In genomic region chr11:100823543-100824313, GRCm38 (mm10) we compare ENCODE assay signal across 9 mouse cellular contexts. TPM values are rescaled to one million over a fixed set of nuclear protein-coding genes. Genes with fewer than 3 reads are reported as not detected.
DNase-seq lines count a peak whose midpoint lies in the region; ATAC-seq lines count a peak whose summit lies in the region.
"Had no signal": no experiment of that assay in that cellular context is flagged by ENCODE, and none has a peak within 500 bp of the region (broad histone marks: within the 10 kb centered on the region; RNA-seq: fewer than 3 reads in every experiment).

No protein-coding gene starts in this region.

- ATAC-seq in heart, embryonic 16.5 days (replicated peaks; ENCODE audit: extremely low read depth, insufficient read depth, low FRiP score), result peak; percentile 41; the same call in 1 of the 2 replicates
- no peak for ATAC-seq in forebrain, embryonic 12.5 days (ENCODE audit: low FRiP score)

- no peak overlapping the region for H3K4me3 ChIP-seq in heart, embryonic 16.5 days (ENCODE audit: low read length)
- no peak overlapping the region for H3K4me3 ChIP-seq in macrophage (ENCODE audit: inconsistent target)
- no peak overlapping the region for H3K4me3 ChIP-seq in forebrain, embryonic 12.5 days (replicated peaks)

- no peaks in the 10 kb centered on the region; the same call in 1 of the 2 replicates for H3K9me3 ChIP-seq in heart, embryonic 16.5 days (replicated peaks; ENCODE audit: control insufficient read depth, low read length)
- H3K9me3 ChIP-seq in forebrain, embryonic 12.5 days, result no peaks in the 10 kb centered on the region; the same call in 1 of the 2 replicates

- peaks cover 60% of the 10 kb centered on the region for H3K4me1 ChIP-seq in heart, embryonic 16.5 days (ENCODE audit: control insufficient read depth, insufficient read depth, low read length)
- peaks cover 19% of the 10 kb centered on the region for H3K4me1 ChIP-seq in forebrain, embryonic 12.5 days

- no peak for DNase-seq in heart, adult 18-20 months
- peak; percentile 68 for DNase-seq in MEL-GATA-1-ER (ENCODE audit: extremely low read depth, low read depth)
- peak; percentile 77 for DNase-seq in thymus, postnatal 14 days
- DNase-seq in adrenal gland, postnatal 25 days, result no peak
- DNase-seq in spleen, postnatal 10 days (ENCODE audit: low spot score in 2 of 2), result no peak
- DNase-seq: right cerebral cortex, postnatal 14 days had no signal

- peaks cover 100% of the 10 kb centered on the region for H3K79me2 ChIP-seq in macrophage (ENCODE audit: inconsistent target)

- no peak overlapping the region for H3K4me2 ChIP-seq in heart, embryonic 16.5 days (ENCODE audit: low read depth, low read length)
- no peak overlapping the region for H3K4me2 ChIP-seq in forebrain, embryonic 12.5 days

- H3K36me3 ChIP-seq in heart, embryonic 16.5 days (ENCODE audit: control insufficient read depth, insufficient read depth), result 0 out of 2 replicates have a peak, but pooled peaks cover 3% of the 10 kb centered on the region
- H3K36me3 ChIP-seq in macrophage (ENCODE audit: inconsistent target), result no peaks in the 10 kb centered on the region
- no peaks in the 10 kb centered on the region for H3K36me3 ChIP-seq in forebrain, embryonic 12.5 days (replicated peaks)

- no peaks in the 10 kb centered on the region for H3K27me3 ChIP-seq in heart, embryonic 16.5 days (ENCODE audit: control insufficient read depth, insufficient read depth, low read length)
- no peaks in the 10 kb centered on the region for H3K27me3 ChIP-seq in forebrain, embryonic 12.5 days

- WGBS in heart, embryonic 16.5 days, result 43% methylated on average over 8 of the region's 8 CpGs
- WGBS in macrophage (ENCODE audit: missing documents), result 50% methylated on average over 8 of the region's 8 CpGs
- WGBS in forebrain, embryonic 12.5 days, result 79% methylated on average over 8 of the region's 8 CpGs

- peak overlapping the region; percentile 73 for H3K27ac ChIP-seq in heart, embryonic 16.5 days (ENCODE audit: low read length)
- 0 out of 2 replicates have a peak overlapping the region, but pooled peaks have one; percentile 80 for H3K27ac ChIP-seq in macrophage
- H3K27ac ChIP-seq in forebrain, embryonic 12.5 days, result no peak overlapping the region

- no peak overlapping the region for H3K9ac ChIP-seq in heart, embryonic 16.5 days (ENCODE audit: low read length)
- no peak overlapping the region for H3K9ac ChIP-seq in forebrain, embryonic 12.5 days

RNA-seq across cellular contexts. Expression of gene Stat5b, which starts 26.8 kb away (rescaled TPM):
- polyA plus RNA-seq in heart, embryonic 16.5 days (2015; fragmentation: Nextera tagmentation; extraction: Ambion mirVana), result 31.3 and 36.5 TPM in 2 replicates
- 10 to 100 TPM; 55.0 to 60.1 TPM for total RNA-seq in heart, adult 18-20 months (2021)
- 100 to 1,000 TPM in 1 of 26 experiments, 10 to 100 TPM in 23, 1 to 10 TPM in 2; 8.0 to 116 (median 45.6) TPM for total RNA-seq in macrophage (2018; cell fraction: chromatin; rRNA removed)
- 10 to 100 TPM; 22.3 to 36.6 (median 31.5) TPM for total RNA-seq in macrophage (2018; cell fraction: cytosol; rRNA removed)
- total RNA-seq in macrophage (2018; cell fraction: nucleus; rRNA removed), result 100 to 1,000 TPM in 1 of 26 experiments, 10 to 100 TPM in 25; 16.1 to 112 (median 42.3) TPM
- 16.7 to 27.2 TPM (median 18.9 TPM) in 3 replicates for polyA plus RNA-seq in macrophage (2018)
- 16.6 and 17.3 TPM in 2 replicates for polyA plus RNA-seq in forebrain, embryonic 12.5 days (2016; fragmentation: Nextera tagmentation; extraction: Ambion mirVana)
- 89.0 and 123 TPM in 2 replicates for total RNA-seq in adrenal gland, postnatal 25 days (2021)

RNA-seq across cellular contexts. Expression of gene Stat5a, which starts 35.4 kb away (rescaled TPM):
- polyA plus RNA-seq in heart, embryonic 16.5 days (2015; fragmentation: Nextera tagmentation; extraction: Ambion mirVana), result 10.1 and 15.1 TPM in 2 replicates
- 10 to 100 TPM; 17.2 to 23.0 TPM for total RNA-seq in heart, adult 18-20 months (2021)
- total RNA-seq in macrophage (2018; cell fraction: chromatin; rRNA removed), result 1,000 to 10,000 TPM in 2 of 26 experiments, 100 to 1,000 TPM in 7, 10 to 100 TPM in 17; 28.9 to 1,361 (median 47.6) TPM
- 100 to 1,000 TPM in 1 of 26 experiments, 10 to 100 TPM in 25; 12.5 to 173 (median 17.3) TPM for total RNA-seq in macrophage (2018; cell fraction: cytosol; rRNA removed)
- 1,000 to 10,000 TPM in 1 of 26 experiments, 100 to 1,000 TPM in 6, 10 to 100 TPM in 19; 14.8 to 1,212 (median 34.7) TPM for total RNA-seq in macrophage (2018; cell fraction: nucleus; rRNA removed)
- 10.0 to 16.3 TPM (median 11.7 TPM) in 3 replicates for polyA plus RNA-seq in macrophage (2018)
- polyA plus RNA-seq in forebrain, embryonic 12.5 days (2016; fragmentation: Nextera tagmentation; extraction: Ambion mirVana), result 1.2 and 1.8 TPM in 2 replicates
- total RNA-seq in adrenal gland, postnatal 25 days (2021), result 43.8 and 54.5 TPM in 2 replicates

RNA-seq across cellular contexts. Expression of gene Ghdc, which starts 53.0 kb away (rescaled TPM):
- 7.1 and 7.7 TPM in 2 replicates for polyA plus RNA-seq in heart, embryonic 16.5 days (2015; fragmentation: Nextera tagmentation; extraction: Ambion mirVana)
- total RNA-seq in heart, adult 18-20 months (2021), result 10 to 100 TPM in 1 of 2 experiments, 1 to 10 TPM in 1; 9.8 to 13.4 TPM
- 10 to 100 TPM in 11 of 26 experiments, 1 to 10 TPM in 15; 3.3 to 17.7 (median 9.5) TPM for total RNA-seq in macrophage (2018; cell fraction: chromatin; rRNA removed)
- total RNA-seq in macrophage (2018; cell fraction: cytosol; rRNA removed), result 10 to 100 TPM in 23 of 26 experiments, 1 to 10 TPM in 3; 8.5 to 21.4 (median 15.2) TPM
- 10 to 100 TPM in 25 of 26 experiments, 1 to 10 TPM in 1; 9.6 to 23.7 (median 13.5) TPM for total RNA-seq in macrophage (2018; cell fraction: nucleus; rRNA removed)
- polyA plus RNA-seq in macrophage (2018), result 11.6 to 15.9 TPM (median 14.3 TPM) in 3 replicates
- 3.1 and 3.3 TPM in 2 replicates for polyA plus RNA-seq in forebrain, embryonic 12.5 days (2016; fragmentation: Nextera tagmentation; extraction: Ambion mirVana)
- 21.0 and 32.1 TPM in 2 replicates for total RNA-seq in adrenal gland, postnatal 25 days (2021)

Comparison
In these comparisons a context has a peak if more than half of its experiments do, and no peak if none do; other contexts are left out.
1. DNase-seq: peak in MEL-GATA-1-ER (single experiment) and thymus, postnatal 14 days (single experiment); none in heart, adult 18-20 months (0 of 2), adrenal gland, postnatal 25 days (single experiment) and spleen, postnatal 10 days (0 of 2).